Mouse (Mus musculus) forebrain, embryonic 15.5 days (tissue): ENCODE measurements around the gene Hoxc4. TPM values are rescaled to one million over a fixed set of nuclear protein-coding genes. Genes with fewer than 3 reads are reported as not detected.

Experiments used
- ATAC-seq: fragments of 200-750 bp; cut with Nextera tagmentation; replicated peaks from 2 replicates; pipeline ENCODE4 v1.8.0; 2017; ENCODE audit warnings: mild to moderate bottlenecking, moderate TSS enrichment, moderate library complexity
- H3K27ac ChIP-seq: fragments of 300-500 bp; sonication (generic); replicated peaks from 2 replicates; pipeline ENCODE4 v1.5.1; 2015; ENCODE audit warnings: mild to moderate bottlenecking, inconsistent platforms
- H3K27me3 ChIP-seq: fragments of 300-500 bp; sonication (generic); 2 replicates; pipeline ENCODE4 v1.6.1; 2015; ENCODE audit warnings: inconsistent platforms
- H3K36me3 ChIP-seq: fragments of 300-500 bp; sonication (generic); 2 replicates; pipeline ENCODE4 v1.6.1; 2015; ENCODE audit warnings: mild to moderate bottlenecking, inconsistent platforms
- H3K4me1 ChIP-seq: fragments of 300-500 bp; sonication (generic); 2 replicates; pipeline ENCODE4 v1.6.1; 2015; ENCODE audit warnings: inconsistent platforms
- H3K4me2 ChIP-seq: fragments of 300-500 bp; sonication (generic); replicated peaks from 2 replicates; pipeline ENCODE4 v1.6.1; 2015; ENCODE audit warnings: mild to moderate bottlenecking, inconsistent platforms
- H3K4me3 ChIP-seq: fragments of 300-500 bp; sonication (generic); 2 replicates; pipeline ENCODE4 v1.5.1; 2015; ENCODE audit warnings: mild to moderate bottlenecking, inconsistent platforms
- H3K9ac ChIP-seq: fragments of 300-500 bp; sonication (generic); replicated peaks from 2 replicates; pipeline ENCODE4 v1.6.1; 2015; ENCODE audit warnings: mild to moderate bottlenecking, inconsistent platforms
- H3K9me3 ChIP-seq: fragments of 300-500 bp; sonication (generic); 2 replicates; pipeline ENCODE4 v1.6.1; 2016; ENCODE audit warnings: inconsistent platforms
- WGBS: fragments of 180-500 bp; shearing (Covaris S2); methylation state at CpG from one replicate; pipeline ENCODE4 v1.1.7; 2015; ENCODE audit warnings: mixed read lengths; 5-methylcytosine and 5-hydroxymethylcytosine counted together
- polyA plus RNA-seq: library from polyadenylated mRNA; unstranded; fragments of >200 nt; fragmentation: Nextera tagmentation; extraction: Ambion mirVana; gene quantifications from 2 replicates; pipeline ENCODE4 v1.2.1, GENCODE M21; 2015

The Hoxc4 gene
- polyA plus RNA-seq, 1 experiment from 2014 or later = not detected

GRCm38 (mm10) chr15:103060341-103061130 is 41.8 kb downstream of the Hoxc4 start:
- Histone ChIP-seq H3K9ac (no peak overlapping the region), H3K4me2 (no peak overlapping the region), H3K9me3 (no peaks in the 10 kb centered on the region), H3K36me3 (no peaks in the 10 kb centered on the region), H3K27me3 (peaks cover 90% of the 10 kb centered on the region), H3K27ac (no peak overlapping the region), H3K4me3 (no peak overlapping the region), H3K4me1 (no peaks in the 10 kb centered on the region)
- ATAC-seq = no peak
- WGBS = 1% methylated on average over 36 of the region's 36 CpGs

- Histone ChIP-seq H3K4me1 (no peaks in the 10 kb centered on the region), H3K36me3 (no peaks in the 10 kb centered on the region), H3K9ac (no peak overlapping the region), H3K4me3 (no peak overlapping the region), H3K27ac (no peak overlapping the region), H3K4me2 (no peak overlapping the region), H3K9me3 (no peaks in the 10 kb centered on the region), H3K27me3 (peaks cover 91% of the 10 kb centered on the region)
- WGBS = under 1% methylated on average over 30 of the region's 30 CpGs
- ATAC-seq = no peak
Measured at GRCm38 (mm10) chr15:103061131-103061825, 42.5 kb downstream of the Hoxc4 start.

GRCm38 (mm10) chr15:103061988-103062387 is 43.3 kb downstream of the Hoxc4 start:
- no peak for ATAC-seq
- 8% methylated on average over 2 of the region's 2 CpGs for WGBS

GRCm38 (mm10) chr15:103065642-103066041 is 46.9 kb downstream of the Hoxc4 start:
- H3K27ac ChIP-seq = no peak overlapping the region
- H3K9ac ChIP-seq = no peak overlapping the region
- H3K4me1 ChIP-seq = no peaks in the 10 kb centered on the region
- H3K27me3 ChIP-seq = peaks cover 97% of the 10 kb centered on the region
- H3K36me3 ChIP-seq = no peaks in the 10 kb centered on the region
- H3K4me3 ChIP-seq = no peak overlapping the region
- ATAC-seq = no peak
- H3K9me3 ChIP-seq = no peaks in the 10 kb centered on the region
- 49% methylated on average over 7 of the region's 7 CpGs for WGBS
- H3K4me2 ChIP-seq = no peak overlapping the region

More at GRCm38 (mm10) chr15:103061988-103062387, 43.3 kb downstream of the Hoxc4 start:
- H3K4me2 ChIP-seq = no peak overlapping the region
- H3K9ac ChIP-seq = no peak overlapping the region
- no peak overlapping the region for H3K4me3 ChIP-seq
- no peak overlapping the region for H3K27ac ChIP-seq
- H3K4me1 ChIP-seq = no peaks in the 10 kb centered on the region
- H3K36me3 ChIP-seq = no peaks in the 10 kb centered on the region
- peaks cover 91% of the 10 kb centered on the region for H3K27me3 ChIP-seq
- no peaks in the 10 kb centered on the region for H3K9me3 ChIP-seq

GRCm38 (mm10) chr15:103067701-103068100 is 49.0 kb downstream of the Hoxc4 start:
- H3K27me3 ChIP-seq = peaks cover 96% of the 10 kb centered on the region
- H3K36me3 ChIP-seq = no peaks in the 10 kb centered on the region
- H3K4me1 ChIP-seq = no peaks in the 10 kb centered on the region
- no peak overlapping the region for H3K9ac ChIP-seq
- H3K9me3 ChIP-seq = no peaks in the 10 kb centered on the region
- H3K27ac ChIP-seq = no peak overlapping the region
- H3K4me2 ChIP-seq = no peak overlapping the region
- H3K4me3 ChIP-seq = no peak overlapping the region
- 77% methylated on average over 4 of the region's 4 CpGs for WGBS
- ATAC-seq = no peak

- ATAC-seq = no peak
- under 1% methylated on average over 18 of the region's 18 CpGs for WGBS
- H3K27me3 ChIP-seq = peaks cover 82% of the 10 kb centered on the region
- no peaks in the 10 kb centered on the region for H3K9me3 ChIP-seq
- H3K4me2 ChIP-seq = no peak overlapping the region
- no peak overlapping the region for H3K27ac ChIP-seq
- H3K4me1 ChIP-seq = no peaks in the 10 kb centered on the region
- H3K9ac ChIP-seq = no peak overlapping the region
- no peaks in the 10 kb centered on the region for H3K36me3 ChIP-seq
- H3K4me3 ChIP-seq = no peak overlapping the region
Measured at GRCm38 (mm10) chr15:103069173-103069572, 50.4 kb downstream of the Hoxc4 start.

- 56% methylated on average over 5 of the region's 5 CpGs for WGBS
- no peaks in the 10 kb centered on the region for H3K9me3 ChIP-seq
- H3K36me3 ChIP-seq = no peaks in the 10 kb centered on the region
- no peak overlapping the region for H3K9ac ChIP-seq
- no peak overlapping the region for H3K27ac ChIP-seq
- no peaks in the 10 kb centered on the region for H3K4me1 ChIP-seq
- no peak overlapping the region for H3K4me3 ChIP-seq
- ATAC-seq = no peak
- H3K4me2 ChIP-seq = no peak overlapping the region
- peaks cover 77% of the 10 kb centered on the region for H3K27me3 ChIP-seq
Measured at GRCm38 (mm10) chr15:103071266-103071665, 52.5 kb downstream of the Hoxc4 start.

- no peak overlapping the region for H3K9ac ChIP-seq
- H3K4me1 ChIP-seq = no peaks in the 10 kb centered on the region
- H3K4me2 ChIP-seq = no peak overlapping the region
- H3K9me3 ChIP-seq = no peaks in the 10 kb centered on the region
- no peaks in the 10 kb centered on the region for H3K36me3 ChIP-seq
- H3K27me3 ChIP-seq = peaks cover 53% of the 10 kb centered on the region
- 58% methylated on average over 11 of the region's 11 CpGs for WGBS
- ATAC-seq = no peak
- H3K4me3 ChIP-seq = no peak overlapping the region
- no peak overlapping the region for H3K27ac ChIP-seq
Measured at GRCm38 (mm10) chr15:103074663-103075415, 56.1 kb downstream of the Hoxc4 start.

GRCm38 (mm10) chr15:103077673-103078072 is 58.9 kb downstream of the Hoxc4 start:
- no peaks in the 10 kb centered on the region for H3K4me1 ChIP-seq
- H3K9me3 ChIP-seq = no peaks in the 10 kb centered on the region
- 75% methylated on average over 2 of the region's 2 CpGs for WGBS
- H3K4me2 ChIP-seq = no peak overlapping the region
- H3K27ac ChIP-seq = no peak overlapping the region
- H3K27me3 ChIP-seq = peaks cover 49% of the 10 kb centered on the region
- no peaks in the 10 kb centered on the region for H3K36me3 ChIP-seq
- no peak for ATAC-seq
- H3K9ac ChIP-seq = no peak overlapping the region
- H3K4me3 ChIP-seq = no peak overlapping the region

- Histone ChIP-seq H3K36me3 (no peaks in the 10 kb centered on the region), H3K9me3 (no peaks in the 10 kb centered on the region), H3K4me3 (no peak overlapping the region), H3K4me2 (no peak overlapping the region), H3K27me3 (peaks cover 74% of the 10 kb centered on the region), H3K27ac (no peak overlapping the region), H3K4me1 (peaks cover 20% of the 10 kb centered on the region), H3K9ac (no peak overlapping the region)
- ATAC-seq = no peak
- 63% methylated on average over 4 of the region's 4 CpGs for WGBS
Measured at GRCm38 (mm10) chr15:103082622-103083021, 63.9 kb downstream of the Hoxc4 start.

- no peak overlapping the region for H3K4me2 ChIP-seq
Measured at GRCm38 (mm10) chr15:103083598-103083997, 64.9 kb downstream of the Hoxc4 start.

GRCm38 (mm10) chr15:103084944-103085343 is 66.2 kb downstream of the Hoxc4 start:
- Histone ChIP-seq H3K27me3 (peaks cover 93% of the 10 kb centered on the region), H3K4me1 (peaks cover 20% of the 10 kb centered on the region), H3K9me3 (no peaks in the 10 kb centered on the region), H3K4me3 (no peak overlapping the region), H3K9ac (no peak overlapping the region), H3K36me3 (no peaks in the 10 kb centered on the region), H3K27ac (no peak overlapping the region), H3K4me2 (no peak overlapping the region)
- no peak for ATAC-seq
- 48% methylated on average over 1 of the region's 1 CpGs for WGBS

More at GRCm38 (mm10) chr15:103083598-103083997, 64.9 kb downstream of the Hoxc4 start:
- Histone ChIP-seq H3K4me1 (peaks cover 20% of the 10 kb centered on the region), H3K27me3 (peaks cover 83% of the 10 kb centered on the region), H3K36me3 (no peaks in the 10 kb centered on the region), H3K9ac (no peak overlapping the region), H3K4me3 (no peak overlapping the region), H3K27ac (no peak overlapping the region), H3K9me3 (no peaks in the 10 kb centered on the region)
- WGBS = 88% methylated on average over 1 of the region's 1 CpGs
- ATAC-seq = no peak
